ENCODE assay signal across 8 mouse cellular contexts in the genomic region with DNA sequence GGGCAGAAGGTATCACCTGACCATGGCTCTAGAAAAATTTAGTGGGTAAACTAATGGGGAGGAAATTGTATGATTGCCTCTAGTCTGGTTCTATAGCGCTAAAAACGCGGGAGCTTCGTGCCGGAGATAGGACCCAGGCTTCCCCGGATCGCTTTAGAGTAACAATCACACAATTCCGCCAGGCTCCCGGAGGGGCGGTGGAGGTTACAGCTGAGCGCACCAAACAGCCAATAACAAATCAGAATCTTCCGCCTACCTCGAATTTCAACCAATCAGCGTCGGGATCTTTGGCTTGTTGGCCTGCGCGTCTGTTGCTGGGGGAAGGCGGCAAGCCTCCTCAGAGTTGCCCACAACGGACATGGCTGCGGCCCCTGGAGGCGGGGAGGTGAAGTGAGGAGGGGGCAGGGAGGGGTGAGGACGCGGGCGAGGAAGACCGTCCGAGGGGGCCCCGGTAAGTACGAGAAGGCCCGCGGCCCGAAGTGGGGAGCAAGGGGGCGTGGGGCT. TPM values are rescaled to one million over a fixed set of nuclear protein-coding genes. Genes with fewer than 3 reads are reported as not detected.
DNase-seq lines count a peak whose midpoint lies in the region; ATAC-seq lines count a peak whose summit lies in the region.

A gene (plus strand): TSS at position 331 of the 504 bp plus-strand sequence.

- H3K36me3 ChIP-seq in forebrain, embryonic 14.5 days (ENCODE audit: control insufficient read depth, insufficient read depth, low read length): no peaks in the 10 kb centered on the region
- H3K36me3 ChIP-seq in neural tube, embryonic 15.5 days: no peaks in the 10 kb centered on the region

- peak within 1 kb of the TSS; percentile 65 for H3K4me2 ChIP-seq in forebrain, embryonic 14.5 days (ENCODE audit: low read length)
- peak within 1 kb of the TSS; percentile 80 for H3K4me2 ChIP-seq in neural tube, embryonic 15.5 days

- H3K9me3 ChIP-seq in forebrain, embryonic 14.5 days (replicated peaks; ENCODE audit: control insufficient read depth, low read length): no peaks in the 10 kb centered on the region
- H3K9me3 ChIP-seq in neural tube, embryonic 15.5 days (replicated peaks): no peaks in the 10 kb centered on the region

- peak; percentile 98 for ATAC-seq in forebrain, embryonic 14.5 days
- ATAC-seq in neural tube, embryonic 15.5 days (ENCODE audit: low FRiP score): peak; percentile 96

- peak within 1 kb of the TSS; percentile 93 for H3K27ac ChIP-seq in forebrain, embryonic 14.5 days (ENCODE audit: low read depth, low read length)
- peak within 1 kb of the TSS; percentile 94 for H3K27ac ChIP-seq in neural tube, embryonic 15.5 days (replicated peaks)

- peak within 1 kb of the TSS; percentile 96 for H3K9ac ChIP-seq in forebrain, embryonic 14.5 days (ENCODE audit: low read length)
- peak within 1 kb of the TSS; percentile 97 for H3K9ac ChIP-seq in neural tube, embryonic 15.5 days (replicated peaks)

- DNase-seq in ES-CJ7 (ENCODE audit: low read depth, low spot score): peak; percentile 99
- DNase-seq in cerebellum, adult 11 months: peak; percentile 97
- DNase-seq in forebrain, embryonic 14.5 days (ENCODE audit: low spot score): peak; percentile 99
- DNase-seq in heart, postnatal 14 days: peak; percentile 96 to 97
- peak; percentile 98 for DNase-seq in layer of hippocampus, adult 11-12 months (ENCODE audit: low spot score)
- DNase-seq in lung, adult 18-20 months: peak; percentile 96
- peak; percentile 96 for DNase-seq in testis, postnatal 14 days (ENCODE audit: low spot score)

- H3K4me3 ChIP-seq in forebrain, embryonic 14.5 days (ENCODE audit: low read depth, low read length): peak within 1 kb of the TSS; percentile 72
- H3K4me3 ChIP-seq in neural tube, embryonic 15.5 days (replicated peaks): peak within 1 kb of the TSS; percentile 91

- intact Hi-C loops in heart, postnatal 14 days (cut with DNase I): loop anchor here (5.0 kb wide), 1 partner anchor 33 kb away; no protein-coding TSS in a partner anchor

- no peaks in the 10 kb centered on the region for H3K27me3 ChIP-seq in forebrain, embryonic 14.5 days (replicated peaks; ENCODE audit: control insufficient read depth, insufficient read depth, low read length)
- H3K27me3 ChIP-seq in neural tube, embryonic 15.5 days (replicated peaks): no peaks in the 10 kb centered on the region

- H3K4me1 ChIP-seq in forebrain, embryonic 14.5 days (ENCODE audit: control insufficient read depth, insufficient read depth, low read length): peaks cover 14% of the 10 kb centered on the region
- H3K4me1 ChIP-seq in neural tube, embryonic 15.5 days: peaks cover 35% of the 10 kb centered on the region

- under 1% methylated on average over 31 of the region's 32 CpGs for WGBS in forebrain, embryonic 14.5 days
- under 1% methylated on average over 32 of the region's 32 CpGs for WGBS in neural tube, embryonic 15.5 days

RNA-seq across cellular contexts. Expression of the gene that starts here (rescaled TPM):
- polyA plus RNA-seq in forebrain, embryonic 14.5 days (2014; fragmentation: Nextera tagmentation; extraction: Ambion mirVana): 12.4 and 19.6 TPM in 2 replicates
- total RNA-seq in heart, postnatal 14 days (2021): 100 to 1,000 TPM; 103 to 111 TPM
- polyA plus RNA-seq in neural tube, embryonic 15.5 days (2015; fragmentation: Nextera tagmentation; extraction: Ambion mirVana): 20.3 and 21.2 TPM in 2 replicates

Comparison
In these comparisons a context has a peak if more than half of its experiments do, and no peak if none do; other contexts are left out.
1. Peak in every context shown above with its lines: DNase-seq, ATAC-seq, H3K4me3 ChIP-seq and H3K27ac ChIP-seq.